Mouse (Mus musculus) stomach, embryonic 16.5 days (tissue): ENCODE results near the gene Sdhaf1. TPM values are rescaled to one million over a fixed set of nuclear protein-coding genes. Genes with fewer than 3 reads are reported as not detected.

Source experiments
- ATAC-seq: fragments of 200-750 bp; cut with Nextera tagmentation; 2 replicates; pipeline ENCODE4 v1.8.0; 2017; ENCODE audit warnings: moderate number of reproducible peaks, moderate TSS enrichment; ENCODE audit not compliant: insufficient read depth, low FRiP score
- H3K27ac ChIP-seq: fragments of 300-500 bp; sonication (generic); 2 replicates; pipeline ENCODE4 v1.5.1; 2014; ENCODE audit warnings: low read length
- H3K27me3 ChIP-seq: fragments of 300-500 bp; sonication (generic); 2 replicates; pipeline ENCODE4 v1.6.1; 2014; ENCODE audit warnings: low read length, control low read depth, mixed read lengths; ENCODE audit not compliant: control insufficient read depth, insufficient read depth
- H3K36me3 ChIP-seq: fragments of 300-500 bp; sonication (generic); 2 replicates; pipeline ENCODE4 v1.6.1; 2014; ENCODE audit warnings: low read length; ENCODE audit not compliant: control insufficient read depth, insufficient read depth
- H3K4me1 ChIP-seq: fragments of 300-500 bp; sonication (generic); 2 replicates; pipeline ENCODE4 v1.6.1; 2014; ENCODE audit warnings: low read length, control low read depth, mixed read lengths; ENCODE audit not compliant: control insufficient read depth, insufficient read depth
- H3K4me2 ChIP-seq: fragments of 300-500 bp; sonication (generic); 2 replicates; pipeline ENCODE4 v1.6.1; 2014; ENCODE audit warnings: low read depth, low read length, mixed read lengths
- H3K4me3 ChIP-seq: fragments of 300-500 bp; sonication (generic); replicated peaks from 2 replicates; pipeline ENCODE4 v1.5.1; 2014; ENCODE audit warnings: mild to moderate bottlenecking, low read length
- H3K9ac ChIP-seq: fragments of 300-500 bp; sonication (generic); 2 replicates; pipeline ENCODE4 v1.6.1; 2014; ENCODE audit warnings: low read length
- H3K9me3 ChIP-seq: fragments of 300-500 bp; sonication (generic); replicated peaks from 2 replicates; pipeline ENCODE4 v1.6.1; 2016; ENCODE audit warnings: low read length, control low read depth; ENCODE audit not compliant: control insufficient read depth
- WGBS: fragments of 180-500 bp; shearing (Covaris S2); extraction: QIAGEN DNeasy Blood & Tissue Kit; methylation state at CpG from one replicate; pipeline ENCODE4 v1.1.7; 2014; 5-methylcytosine and 5-hydroxymethylcytosine counted together
- polyA plus RNA-seq: library from polyadenylated mRNA; unstranded; fragments of >200 nt; fragmentation: Nextera tagmentation; extraction: Ambion mirVana; gene quantifications from 2 replicates; pipeline ENCODE4 v1.2.1, GENCODE M21; 2015

The Sdhaf1 gene
- polyA plus RNA-seq, 1 experiment from 2014 or later: 14.6 TPM

GRCm38 (mm10) chr7:30308076-30309005 is 15.4 kb downstream of the Sdhaf1 start, which contains the start of gene Alkbh6:
Alkbh6 (plus strand) TSS chr7:30308717.
- ATAC-seq: peak; percentile 99
- WGBS: 5% methylated on average over 27 of the region's 27 CpGs
- no peaks in the 10 kb centered on the region for H3K36me3 ChIP-seq

GRCm38 (mm10) chr7:30306083-30306779 is 17.5 kb downstream of the Sdhaf1 start:
- WGBS: 91% methylated on average over 16 of the region's 16 CpGs
- Histone ChIP-seq H3K27ac (no peak overlapping the region), H3K9me3 (no peaks in the 10 kb centered on the region), H3K36me3 (0 out of 2 replicates have a peak, but pooled peaks cover 2% of the 10 kb centered on the region), H3K4me3 (no peak overlapping the region), H3K4me2 (no peak overlapping the region), H3K27me3 (no peaks in the 10 kb centered on the region), H3K9ac (no peak overlapping the region), H3K4me1 (peaks cover 13% of the 10 kb centered on the region)
- ATAC-seq: no peak

More at GRCm38 (mm10) chr7:30308076-30309005, 15.4 kb downstream of the Sdhaf1 start, which contains the start of gene Alkbh6:
- H3K9me3 ChIP-seq: no peaks in the 10 kb centered on the region
- peak within 1 kb of the TSS; percentile 49 for H3K27ac ChIP-seq
- peaks cover 13% of the 10 kb centered on the region for H3K4me1 ChIP-seq
- peak within 1 kb of the TSS; percentile 92 for H3K4me2 ChIP-seq
- no peaks in the 10 kb centered on the region for H3K27me3 ChIP-seq
- H3K9ac ChIP-seq: peak within 1 kb of the TSS; percentile 86
- peak within 1 kb of the TSS; percentile 82 for H3K4me3 ChIP-seq

DNA sequence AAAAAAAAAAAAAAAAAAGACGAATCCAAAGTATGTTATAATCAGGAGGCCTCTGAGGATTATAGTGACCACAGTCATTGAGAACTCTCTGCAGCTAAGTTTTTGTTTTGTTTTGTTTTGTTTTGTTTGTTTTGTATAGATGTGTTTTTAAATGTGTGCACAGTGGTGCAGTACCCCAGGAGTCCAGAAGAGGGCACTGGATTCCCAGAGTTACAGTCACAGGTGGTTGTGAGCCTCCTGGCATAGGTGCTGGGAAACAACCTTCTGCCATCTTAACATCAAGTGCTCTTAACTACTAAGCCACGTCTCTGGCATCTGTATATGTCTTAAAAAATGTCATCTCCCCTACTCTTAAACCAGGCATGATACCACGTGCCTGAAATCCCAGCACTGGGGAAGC is 22.8 kb downstream of the Sdhaf1 start:
- Histone ChIP-seq H3K4me3 (no peak overlapping the region), H3K27me3 (no peaks in the 10 kb centered on the region), H3K27ac (no peak overlapping the region), H3K4me2 (no peak overlapping the region), H3K4me1 (no peaks in the 10 kb centered on the region), H3K9ac (no peak overlapping the region), H3K36me3 (0 out of 2 replicates have a peak, but pooled peaks cover 2% of the 10 kb centered on the region), H3K9me3 (no peaks in the 10 kb centered on the region)
- ATAC-seq: no peak
- 48% methylated on average over 3 of the region's 3 CpGs for WGBS

- no peaks in the 10 kb centered on the region for H3K27me3 ChIP-seq
- H3K36me3 ChIP-seq: no peaks in the 10 kb centered on the region
- no peak overlapping the region for H3K27ac ChIP-seq
- no peak overlapping the region for H3K4me2 ChIP-seq
- H3K4me1 ChIP-seq: 0 out of 2 replicates have a peak, but pooled peaks cover 6% of the 10 kb centered on the region
- H3K4me3 ChIP-seq: no peak overlapping the region
- no peaks in the 10 kb centered on the region for H3K9me3 ChIP-seq
- whole genome bisulfite sequencing: 81% methylated on average over 16 of the region's 16 CpGs
- no peak for ATAC-seq
- no peak overlapping the region for H3K9ac ChIP-seq
Observed at GRCm38 (mm10) chr7:30297266-30297665, 26.4 kb downstream of the Sdhaf1 start.

DNA sequence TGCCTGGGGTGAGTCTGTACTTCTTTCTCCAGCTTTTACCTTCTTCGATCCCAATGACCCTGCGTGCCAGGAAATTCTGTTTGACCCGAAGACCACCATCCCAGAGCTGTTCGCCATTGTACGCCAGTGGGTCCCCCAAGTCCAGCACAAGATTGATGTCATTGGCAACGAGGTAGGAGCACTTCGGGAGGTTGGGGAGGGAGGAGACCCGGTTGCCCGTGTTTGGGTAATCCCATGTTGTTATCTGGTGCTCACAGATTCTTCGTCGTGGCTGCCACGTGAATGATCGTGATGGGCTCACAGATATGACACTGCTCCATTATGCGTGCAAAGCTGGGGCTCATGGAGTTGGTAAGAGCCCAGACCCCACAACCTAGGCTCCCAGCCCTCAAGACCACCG is 26.9 kb downstream of the Sdhaf1 start:
- Histone ChIP-seq H3K4me1 (0 out of 2 replicates have a peak, but pooled peaks cover 10% of the 10 kb centered on the region), H3K4me2 (no peak overlapping the region), H3K4me3 (no peak overlapping the region), H3K9ac (no peak overlapping the region), H3K9me3 (no peaks in the 10 kb centered on the region), H3K27ac (no peak overlapping the region), H3K36me3 (no peaks in the 10 kb centered on the region), H3K27me3 (no peaks in the 10 kb centered on the region)
- WGBS: 90% methylated on average over 15 of the region's 15 CpGs
- ATAC-seq: no peak

DNA sequence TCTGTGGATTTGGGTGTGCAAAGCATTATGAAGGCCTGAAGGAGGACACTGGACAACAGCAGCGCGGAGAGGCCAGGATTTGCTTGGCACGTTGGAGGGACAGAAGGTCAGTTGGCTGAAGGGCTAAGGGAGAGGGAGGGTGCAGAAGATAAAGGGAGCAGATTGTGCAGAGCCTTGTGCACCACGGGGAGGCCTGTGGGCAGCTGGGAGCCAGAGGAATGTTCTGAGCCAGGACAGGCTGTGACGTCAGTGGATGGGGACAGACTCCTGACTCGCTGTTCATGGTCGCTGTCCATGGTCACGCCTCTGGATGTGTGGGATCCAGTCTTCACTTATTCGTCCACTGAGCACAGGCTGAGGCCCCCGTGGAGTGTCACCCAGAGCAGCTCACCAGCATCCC is 28.6 kb downstream of the Sdhaf1 start:
- H3K9ac ChIP-seq: no peak overlapping the region
- no peak for ATAC-seq
- H3K9me3 ChIP-seq: no peaks in the 10 kb centered on the region
- no peaks in the 10 kb centered on the region for H3K36me3 ChIP-seq
- 49% methylated on average over 10 of the region's 10 CpGs for WGBS
- 0 out of 2 replicates have a peak, but pooled peaks cover 10% of the 10 kb centered on the region for H3K4me1 ChIP-seq
- no peaks in the 10 kb centered on the region for H3K27me3 ChIP-seq
- no peak overlapping the region for H3K4me3 ChIP-seq
- H3K4me2 ChIP-seq: no peak overlapping the region
- H3K27ac ChIP-seq: no peak overlapping the region

DNA sequence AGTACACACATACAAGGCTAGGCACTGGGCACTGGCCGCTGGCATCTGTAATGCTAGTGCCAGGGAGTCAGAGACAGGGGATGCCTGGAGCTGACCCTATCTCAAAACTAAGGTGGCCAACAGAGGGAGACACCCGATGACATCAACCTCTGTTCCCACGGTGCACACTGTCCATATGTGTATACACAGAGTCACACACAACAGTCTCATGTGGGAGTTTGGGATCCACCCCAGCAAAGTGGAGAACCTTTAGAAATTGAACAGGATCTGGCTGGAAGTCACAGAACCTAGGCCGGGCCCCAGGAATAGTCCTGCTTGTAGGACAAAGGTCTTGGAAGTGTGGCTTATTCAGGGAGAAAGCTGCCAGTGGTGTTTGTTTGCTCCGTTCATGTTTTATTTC is 29.4 kb downstream of the Sdhaf1 start:
- no peak overlapping the region for H3K4me3 ChIP-seq
- H3K9ac ChIP-seq: no peak overlapping the region
- H3K27me3 ChIP-seq: no peaks in the 10 kb centered on the region
- H3K9me3 ChIP-seq: no peaks in the 10 kb centered on the region
- 80% methylated on average over 5 of the region's 5 CpGs for WGBS
- no peak overlapping the region for H3K27ac ChIP-seq
- 0 out of 2 replicates have a peak, but pooled peaks cover 10% of the 10 kb centered on the region for H3K4me1 ChIP-seq
- no peak overlapping the region for H3K4me2 ChIP-seq
- ATAC-seq: no peak
- H3K36me3 ChIP-seq: no peaks in the 10 kb centered on the region

GRCm38 (mm10) chr7:30293795-30294194 is 29.9 kb downstream of the Sdhaf1 start:
- Histone ChIP-seq H3K4me1 (0 out of 2 replicates have a peak, but pooled peaks cover 10% of the 10 kb centered on the region), H3K4me3 (no peak overlapping the region), H3K9me3 (no peaks in the 10 kb centered on the region), H3K4me2 (no peak overlapping the region), H3K9ac (no peak overlapping the region), H3K36me3 (no peaks in the 10 kb centered on the region), H3K27me3 (no peaks in the 10 kb centered on the region), H3K27ac (no peak overlapping the region)
- no peak for ATAC-seq
- 79% methylated on average over 13 of the region's 13 CpGs for WGBS
